Mouse (Mus musculus) thymus, postnatal 4 days (tissue): ENCODE results near the gene Ubap2l.

Source experiments
- DNase-seq: peaks from one replicate; pipeline ENCODE4 v3.0.0; 2021

Gene Ubap2l

GRCm38 (mm10) chr3:90064383-90064782 lies 12.0 kb upstream of the Ubap2l start:
- DNase-seq = no peak

- no peak for DNase-seq
Measured at GRCm38 (mm10) chr3:90062539-90062938, 10.1 kb upstream of the Ubap2l start.

GRCm38 (mm10) chr3:90061549-90061948 lies 9.1 kb upstream of the Ubap2l start:
- DNase-seq = no peak

- peak; percentile 80 for DNase-seq
Measured at GRCm38 (mm10) chr3:90051441-90052350, 732 bp downstream of the Ubap2l start, which contains the start of gene 4933434E20Rik. Gene 4933434E20Rik (plus strand): TSS chr3:90051636.

- no peak for DNase-seq
Measured at GRCm38 (mm10) chr3:90049691-90050090, 2.7 kb downstream of the Ubap2l start.

- no peak for DNase-seq
Measured at GRCm38 (mm10) chr3:90036263-90036662, 16.2 kb downstream of the Ubap2l start.

- DNase-seq = no peak
Measured at GRCm38 (mm10) chr3:90034653-90035052, 17.8 kb downstream of the Ubap2l start.

GRCm38 (mm10) chr3:90016626-90017025 lies 35.8 kb downstream of the Ubap2l start:
- no peak for DNase-seq

- no peak for DNase-seq
Measured at GRCm38 (mm10) chr3:90010291-90010690, 42.1 kb downstream of the Ubap2l start.

GRCm38 (mm10) chr3:90004091-90004796 lies 48.2 kb downstream of the Ubap2l start:
- no peak for DNase-seq

GRCm38 (mm10) chr3:89999830-90000229 lies 52.6 kb downstream of the Ubap2l start:
- no peak for DNase-seq

- DNase-seq = no peak
Measured at GRCm38 (mm10) chr3:89999090-89999489, 53.3 kb downstream of the Ubap2l start.

- DNase-seq = peak; percentile 96
Measured at GRCm38 (mm10) chr3:89998612-89999054, 53.8 kb downstream of the Ubap2l start, which contains the start of gene Hax1. Gene Hax1 (minus strand): TSS chr3:89998780.

GRCm38 (mm10) chr3:89997791-89998495 lies 54.5 kb downstream of the Ubap2l start:
- peak; percentile 28 for DNase-seq

GRCm38 (mm10) chr3:89994807-89995515 lies 57.5 kb downstream of the Ubap2l start:
- DNase-seq = no peak

GRCm38 (mm10) chr3:89987822-89988221 lies 64.6 kb downstream of the Ubap2l start:
- no peak for DNase-seq

GRCm38 (mm10) chr3:89987211-89987610 lies 65.2 kb downstream of the Ubap2l start:
- DNase-seq = no peak

- DNase-seq = no peak
Measured at GRCm38 (mm10) chr3:89982426-89982825, 70.0 kb downstream of the Ubap2l start.

GRCm38 (mm10) chr3:89976859-89977258 lies 75.6 kb downstream of the Ubap2l start:
- DNase-seq = no peak

GRCm38 (mm10) chr3:89968509-89968908 lies 83.9 kb downstream of the Ubap2l start:
- DNase-seq = no peak

- DNase-seq = peak; percentile 49
Measured at GRCm38 (mm10) chr3:89966946-89967345, 85.5 kb downstream of the Ubap2l start.

GRCm38 (mm10) chr3:89965972-89966371 lies 86.5 kb downstream of the Ubap2l start:
- DNase-seq = no peak
